Mouse (Mus musculus): ENCODE results near the gene Atxn1. TPM values are rescaled to one million over a fixed set of nuclear protein-coding genes. Genes with fewer than 3 reads are reported as not detected.
A peak's percentile ranks its signal among the peaks of the same experiment; 100 is the strongest.

Gene Atxn1
- total and polyA plus RNA-seq, 3 experiments = 9.4 to 61.0 (median 25.0) TPM

DNA sequence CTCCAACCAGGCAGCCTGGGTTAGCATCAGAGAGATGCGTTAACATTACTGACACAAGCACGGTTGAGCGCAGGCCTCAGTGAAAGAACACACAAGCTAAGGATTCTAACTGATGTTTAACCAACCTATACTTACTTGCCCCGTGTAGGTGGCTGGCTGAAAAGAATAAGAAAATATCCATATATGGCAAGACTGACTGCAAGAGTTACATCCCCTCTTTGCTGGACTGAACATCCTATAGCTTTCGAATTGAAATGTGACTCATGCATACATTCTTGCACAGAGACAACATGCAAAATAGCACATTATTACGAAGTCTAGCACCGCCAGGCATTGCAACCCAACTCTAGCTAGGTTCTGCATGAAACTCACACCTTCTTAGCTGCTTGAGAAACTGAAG, 91.8 kb downstream of the Atxn1 start:
- no peak for TF ChIP-seq POLR2AphosphoS5 (IDR thresholded peaks at IDR 0.05; ENCODE audit: insufficient replicate concordance, low read depth, low read length)
- TF ChIP-seq GATA2 (IDR thresholded peaks at IDR 0.05; ENCODE audit: borderline replicate concordance, low read depth, low read length) = no peak
- no peak for TF ChIP-seq CTCF (IDR thresholded peaks at IDR 0.05; ENCODE audit: low read depth, low read length)
- no peak for TF ChIP-seq TAL1 (conservative IDR thresholded peaks at IDR 0.05; ENCODE audit: low read depth, low read length)
- no peak for TF ChIP-seq GATA1 (IDR thresholded peaks at IDR 0.05; ENCODE audit: borderline replicate concordance, low read length)
- DNase-seq (ENCODE audit: low spot score) = no peak
- Histone ChIP-seq H3K4me1 (ENCODE audit: insufficient read depth, low read depth, low read length) (peaks cover 87% of the 10 kb centered on the region), H3K27me3 (ENCODE audit: insufficient read depth, low read length) (no peaks in the 10 kb centered on the region), H3K9me3 (replicated peaks) (no peaks in the 10 kb centered on the region), H3K4me3 (ENCODE audit: low read depth, low read length) (no peak overlapping the region; the same call in 1 of the 2 replicates), H3K36me3 (replicated peaks) (peaks cover 38% of the 10 kb centered on the region)
- no peak for ATAC-seq (ENCODE audit: extremely low read depth, insufficient number of reproducible peaks, low FRiP score, poor library complexity, severe bottlenecking)

DNA sequence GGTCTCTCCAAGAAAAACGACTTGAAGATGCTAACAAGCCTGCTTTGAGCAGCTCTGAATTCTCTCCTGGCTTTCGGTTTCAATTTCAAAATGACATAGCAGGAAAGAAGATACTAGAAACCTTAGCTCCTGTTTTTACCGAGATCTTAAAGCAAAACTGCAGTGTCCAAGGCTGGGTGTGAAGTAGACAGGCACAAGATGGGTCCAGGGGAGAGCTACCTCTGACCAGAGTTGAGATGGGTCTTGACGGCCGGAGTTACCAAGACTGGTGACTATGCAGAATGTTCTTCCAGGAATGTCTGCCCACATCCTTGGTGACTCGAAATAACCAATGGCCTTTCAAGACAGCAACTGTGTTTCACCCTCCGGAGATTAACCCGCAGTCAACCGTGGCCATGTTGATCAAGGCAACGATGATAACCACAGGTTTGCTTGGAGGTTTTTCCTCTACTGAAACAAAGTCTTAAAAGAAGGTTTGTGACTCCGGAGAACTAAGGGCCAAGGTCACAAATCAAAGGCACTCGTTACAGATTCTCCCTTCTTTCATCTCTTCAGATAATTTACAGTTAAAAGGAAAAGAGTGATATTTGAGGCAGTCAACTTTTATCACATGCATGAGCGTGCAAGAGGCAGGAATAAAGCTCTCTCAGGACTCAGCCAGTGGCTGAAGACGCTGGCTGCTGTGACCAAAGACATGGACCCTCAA, 92.6 kb downstream of the Atxn1 start:
- TF ChIP-seq GATA2 (IDR thresholded peaks at IDR 0.05; ENCODE audit: borderline replicate concordance, low read depth, low read length) (no peak), CTCF (IDR thresholded peaks at IDR 0.05; ENCODE audit: low read depth, low read length) (no peak), GATA1 (IDR thresholded peaks at IDR 0.05; ENCODE audit: borderline replicate concordance, low read length) (no peak), TAL1 (conservative IDR thresholded peaks at IDR 0.05; ENCODE audit: low read depth, low read length) (no peak), POLR2AphosphoS5 (IDR thresholded peaks at IDR 0.05; ENCODE audit: insufficient replicate concordance, low read depth, low read length) (no peak)
- Histone ChIP-seq H3K4me1 (ENCODE audit: insufficient read depth, low read depth, low read length) (peaks cover 88% of the 10 kb centered on the region), H3K36me3 (replicated peaks) (peaks cover 38% of the 10 kb centered on the region), H3K9me3 (replicated peaks) (no peaks in the 10 kb centered on the region), H3K4me3 (ENCODE audit: low read depth, low read length) (peak overlapping the region; percentile 68), H3K27me3 (ENCODE audit: insufficient read depth, low read length) (no peaks in the 10 kb centered on the region)
- peak; percentile 50 for ATAC-seq (ENCODE audit: extremely low read depth, insufficient number of reproducible peaks, low FRiP score, poor library complexity, severe bottlenecking)
- peak; percentile 64 for DNase-seq (ENCODE audit: low spot score)

DNA sequence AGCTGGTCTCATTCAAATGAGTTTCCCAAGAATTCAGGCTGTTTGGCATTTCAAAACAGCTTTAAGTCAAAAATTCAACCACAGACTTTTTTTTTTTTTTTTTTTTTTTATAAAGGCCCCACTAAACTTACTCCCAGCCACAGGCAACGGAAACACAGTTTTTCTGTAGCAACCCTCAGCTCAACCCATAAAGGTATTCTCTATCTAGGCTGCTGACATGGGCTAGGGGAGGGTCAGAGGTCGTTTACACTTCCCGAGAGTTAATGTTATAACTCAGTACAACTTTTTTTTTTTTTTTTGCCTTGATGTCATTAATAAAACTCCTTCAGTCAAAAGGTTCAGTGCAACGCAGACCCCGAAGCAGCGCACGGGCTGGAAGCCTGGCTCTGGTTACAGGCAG, 93.3 kb downstream of the Atxn1 start:
- Histone ChIP-seq H3K9me3 (replicated peaks) (no peaks in the 10 kb centered on the region), H3K4me1 (ENCODE audit: insufficient read depth, low read depth, low read length) (peaks cover 88% of the 10 kb centered on the region), H3K4me3 (ENCODE audit: low read depth, low read length) (peak overlapping the region; percentile 68), H3K27me3 (ENCODE audit: insufficient read depth, low read length) (no peaks in the 10 kb centered on the region), H3K36me3 (replicated peaks) (peaks cover 36% of the 10 kb centered on the region)
- DNase-seq (ENCODE audit: low spot score) (no peak), ATAC-seq (ENCODE audit: extremely low read depth, insufficient number of reproducible peaks, low FRiP score, poor library complexity, severe bottlenecking) (no peak)
- no peak for TF ChIP-seq CTCF (IDR thresholded peaks at IDR 0.05; ENCODE audit: low read depth, low read length)
- TF ChIP-seq POLR2AphosphoS5 (IDR thresholded peaks at IDR 0.05; ENCODE audit: insufficient replicate concordance, low read depth, low read length) = no peak
- no peak for TF ChIP-seq GATA2 (IDR thresholded peaks at IDR 0.05; ENCODE audit: borderline replicate concordance, low read depth, low read length)
- TF ChIP-seq TAL1 (conservative IDR thresholded peaks at IDR 0.05; ENCODE audit: low read depth, low read length) = no peak
- TF ChIP-seq GATA1 (IDR thresholded peaks at IDR 0.05; ENCODE audit: borderline replicate concordance, low read length) = no peak

DNA sequence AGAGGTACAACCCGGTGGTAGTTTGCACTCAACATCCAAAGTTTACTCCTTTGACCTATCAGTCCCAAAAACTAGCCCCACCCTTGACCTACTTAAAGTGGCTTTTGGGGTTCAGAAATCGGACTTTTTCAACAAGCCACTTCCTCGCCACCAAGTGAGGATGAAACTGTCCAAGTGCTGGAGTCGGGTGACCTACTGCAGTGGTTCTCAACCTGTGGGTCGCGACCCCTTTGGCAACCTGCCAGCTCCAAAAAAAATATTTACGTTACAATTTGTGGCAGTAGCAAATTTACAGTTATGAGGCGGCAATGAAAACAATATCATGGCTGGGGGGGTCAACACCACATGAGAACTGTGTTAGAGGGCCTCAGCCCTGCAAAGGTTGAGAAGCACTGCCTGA, 95.9 kb downstream of the Atxn1 start:
- no peaks in the 10 kb centered on the region for H3K9me3 ChIP-seq (replicated peaks)
- no peaks in the 10 kb centered on the region for H3K27me3 ChIP-seq (ENCODE audit: insufficient read depth, low read length)
- H3K4me1 ChIP-seq (ENCODE audit: insufficient read depth, low read depth, low read length) = peaks cover 90% of the 10 kb centered on the region
- ATAC-seq (ENCODE audit: extremely low read depth, insufficient number of reproducible peaks, low FRiP score, poor library complexity, severe bottlenecking) (no peak), DNase-seq (ENCODE audit: low spot score) (no peak)
- no peak overlapping the region for H3K4me3 ChIP-seq (ENCODE audit: low read depth, low read length)
- peaks cover 24% of the 10 kb centered on the region for H3K36me3 ChIP-seq (replicated peaks)
- TF ChIP-seq GATA2 (IDR thresholded peaks at IDR 0.05; ENCODE audit: borderline replicate concordance, low read depth, low read length) (no peak), GATA1 (IDR thresholded peaks at IDR 0.05; ENCODE audit: borderline replicate concordance, low read length) (no peak), CTCF (IDR thresholded peaks at IDR 0.05; ENCODE audit: low read depth, low read length) (no peak), POLR2AphosphoS5 (IDR thresholded peaks at IDR 0.05; ENCODE audit: insufficient replicate concordance, low read depth, low read length) (no peak), TAL1 (conservative IDR thresholded peaks at IDR 0.05; ENCODE audit: low read depth, low read length) (no peak)

DNA sequence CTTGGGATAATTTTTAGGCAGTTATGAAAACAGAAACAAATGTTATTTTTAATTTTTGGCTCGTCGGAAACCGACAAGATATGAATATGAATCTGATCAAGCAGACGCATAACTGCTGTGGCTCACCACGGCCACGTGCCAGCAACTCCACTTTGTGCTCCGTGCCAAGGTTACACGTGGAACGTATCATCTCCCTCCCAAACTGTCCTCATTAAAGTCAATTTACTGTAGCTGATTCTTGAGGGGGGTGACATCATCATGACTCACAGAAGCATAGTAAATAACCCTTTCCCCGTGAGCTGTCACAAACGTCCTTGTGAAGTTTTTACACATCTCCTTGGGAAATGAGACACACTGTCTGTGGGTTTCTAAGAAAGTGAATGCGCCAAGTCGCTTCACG, 97.5 kb downstream of the Atxn1 start:
- Histone ChIP-seq H3K9me3 (replicated peaks) (no peaks in the 10 kb centered on the region), H3K36me3 (replicated peaks) (peaks cover 28% of the 10 kb centered on the region), H3K4me3 (ENCODE audit: low read depth, low read length) (no peak overlapping the region; the same call in 1 of the 2 replicates), H3K4me1 (ENCODE audit: insufficient read depth, low read depth, low read length) (peaks cover 81% of the 10 kb centered on the region), H3K27me3 (ENCODE audit: insufficient read depth, low read length) (no peaks in the 10 kb centered on the region)
- TF ChIP-seq POLR2AphosphoS5 (IDR thresholded peaks at IDR 0.05; ENCODE audit: insufficient replicate concordance, low read depth, low read length) = no peak
- no peak for TF ChIP-seq GATA2 (IDR thresholded peaks at IDR 0.05; ENCODE audit: borderline replicate concordance, low read depth, low read length)
- TF ChIP-seq TAL1 (conservative IDR thresholded peaks at IDR 0.05; ENCODE audit: low read depth, low read length) = no peak
- no peak for TF ChIP-seq CTCF (IDR thresholded peaks at IDR 0.05; ENCODE audit: low read depth, low read length)
- no peak for TF ChIP-seq GATA1 (IDR thresholded peaks at IDR 0.05; ENCODE audit: borderline replicate concordance, low read length)
- ATAC-seq (ENCODE audit: extremely low read depth, insufficient number of reproducible peaks, low FRiP score, poor library complexity, severe bottlenecking) (no peak), DNase-seq (ENCODE audit: low spot score) (no peak)

DNA sequence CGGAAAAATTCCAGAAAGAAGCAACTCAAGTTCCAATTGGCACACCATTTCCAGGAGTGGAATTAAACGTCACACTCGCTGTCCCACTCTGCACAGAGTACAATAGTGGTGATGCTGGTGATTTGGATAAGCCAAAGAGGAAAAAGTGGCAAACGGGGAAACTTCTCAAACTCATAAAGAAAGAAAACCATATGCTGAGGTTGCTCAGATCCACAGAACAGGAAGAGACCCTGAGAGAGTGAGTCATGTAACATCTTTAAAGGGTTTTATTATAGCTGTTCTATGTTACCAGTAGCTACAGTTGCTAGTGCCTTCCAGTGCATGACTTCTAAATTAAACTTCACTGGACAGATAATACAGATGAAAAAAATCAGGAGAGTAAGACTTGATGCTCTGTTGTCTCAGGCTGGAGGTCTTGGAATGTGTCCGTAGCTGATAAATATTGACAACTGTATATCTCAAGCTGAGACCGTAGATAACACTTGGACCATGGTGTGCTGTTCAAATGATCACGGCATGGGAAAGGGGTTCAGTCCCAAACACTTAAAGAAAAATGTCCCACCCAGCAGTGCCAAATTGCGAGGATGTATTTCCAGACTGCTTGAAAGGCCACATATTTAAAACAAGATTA, 98.1 kb downstream of the Atxn1 start:
- DNase-seq (ENCODE audit: low spot score) (peak; percentile 45), ATAC-seq (ENCODE audit: extremely low read depth, insufficient number of reproducible peaks, low FRiP score, poor library complexity, severe bottlenecking) (peak; percentile 84)
- peaks cover 33% of the 10 kb centered on the region for H3K36me3 ChIP-seq (replicated peaks)
- H3K9me3 ChIP-seq (replicated peaks) = no peaks in the 10 kb centered on the region
- H3K4me3 ChIP-seq (ENCODE audit: low read depth, low read length) = no peak overlapping the region; the same call in 1 of the 2 replicates
- H3K27me3 ChIP-seq (ENCODE audit: insufficient read depth, low read length) = no peaks in the 10 kb centered on the region
- no peak for TF ChIP-seq POLR2AphosphoS5 (IDR thresholded peaks at IDR 0.05; ENCODE audit: insufficient replicate concordance, low read depth, low read length)
- TF ChIP-seq GATA2 (IDR thresholded peaks at IDR 0.05; ENCODE audit: borderline replicate concordance, low read depth, low read length) = no peak
- TF ChIP-seq GATA1 (IDR thresholded peaks at IDR 0.05; ENCODE audit: borderline replicate concordance, low read length) = no peak
- peak; percentile 93 for TF ChIP-seq TAL1 (conservative IDR thresholded peaks at IDR 0.05; ENCODE audit: low read depth, low read length)
- no peak for TF ChIP-seq CTCF (IDR thresholded peaks at IDR 0.05; ENCODE audit: low read depth, low read length)
- peaks cover 78% of the 10 kb centered on the region for H3K4me1 ChIP-seq (ENCODE audit: insufficient read depth, low read depth, low read length)
